Mouse (Mus musculus) urinary bladder, adult 18-20 months (tissue): ENCODE measurements at regions not wholly inside any gene's neighbourhood (a gene's known extent, or its start where the extent isn't known, plus 50 kb on each side); places are given as distances from the start of the nearest gene placed in this dataset.

Experiments used
- DNase-seq, 2 experiments: peaks; one replicate each; pipeline ENCODE4 v3.0.0; 2022; ENCODE audit warnings: low spot score in 2 of 2, mixed read lengths in 2 of 2

DNA sequence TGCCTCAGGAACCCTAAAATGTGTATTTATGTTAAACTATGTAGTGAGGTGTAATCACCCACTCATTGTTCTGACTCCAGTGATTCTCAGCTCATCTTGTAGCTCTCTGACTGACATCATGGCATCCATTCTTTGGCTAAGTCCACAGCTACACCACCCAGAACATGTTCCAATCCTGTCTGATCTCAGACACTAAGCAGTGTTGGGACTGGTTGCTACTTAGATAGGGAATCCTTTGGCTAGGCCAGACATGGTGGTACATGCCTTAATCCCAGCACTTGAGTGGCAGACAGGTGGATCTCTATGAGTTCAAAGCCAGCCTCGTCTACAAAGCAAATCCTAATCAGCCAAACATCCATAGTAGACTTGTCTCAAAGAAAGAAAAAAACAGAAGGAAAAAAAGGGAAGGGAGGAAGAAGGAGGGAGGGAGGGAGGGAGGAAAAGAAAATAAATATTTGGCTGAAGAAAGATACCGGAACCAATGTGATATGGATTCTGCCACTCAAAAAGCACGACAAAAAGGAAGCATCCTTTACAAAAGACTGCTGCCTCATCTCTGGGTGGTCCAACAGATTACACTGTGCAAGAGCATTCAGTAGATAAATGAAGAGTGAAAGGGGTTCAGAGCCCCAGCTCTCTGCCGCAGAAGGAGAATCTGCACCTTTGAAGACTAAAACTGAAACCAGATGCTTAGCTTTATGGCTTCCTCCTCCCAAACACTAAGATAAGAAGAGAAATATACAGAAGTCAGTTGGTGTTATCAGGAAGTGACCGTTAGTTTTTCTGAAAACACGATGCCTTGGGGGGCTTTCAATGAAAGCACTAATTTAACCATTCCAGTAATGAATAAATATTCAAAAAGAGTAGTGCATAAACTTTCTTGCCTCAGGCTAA, 51.5 kb upstream of the Med13 start:
- no peak for DNase-seq

DNA sequence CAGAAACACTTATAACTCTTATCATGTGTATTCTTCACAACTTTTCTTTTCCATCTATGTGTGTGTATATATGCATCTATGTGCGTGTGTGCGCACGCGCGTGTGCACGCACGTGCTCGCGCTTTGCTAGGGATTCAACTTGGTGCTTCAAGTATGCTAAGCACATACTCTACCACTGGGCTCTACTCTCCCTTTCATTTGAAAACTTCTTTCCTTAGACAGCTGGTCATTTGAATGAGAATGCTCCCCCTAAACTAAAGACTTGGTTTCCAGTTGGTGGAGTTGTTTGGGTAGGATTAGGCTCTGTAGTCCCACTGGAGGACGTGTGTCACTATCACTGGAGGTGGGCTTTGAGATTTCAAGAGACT, 52.2 kb upstream of the Med13 start:
- DNase-seq: no peak

DNA sequence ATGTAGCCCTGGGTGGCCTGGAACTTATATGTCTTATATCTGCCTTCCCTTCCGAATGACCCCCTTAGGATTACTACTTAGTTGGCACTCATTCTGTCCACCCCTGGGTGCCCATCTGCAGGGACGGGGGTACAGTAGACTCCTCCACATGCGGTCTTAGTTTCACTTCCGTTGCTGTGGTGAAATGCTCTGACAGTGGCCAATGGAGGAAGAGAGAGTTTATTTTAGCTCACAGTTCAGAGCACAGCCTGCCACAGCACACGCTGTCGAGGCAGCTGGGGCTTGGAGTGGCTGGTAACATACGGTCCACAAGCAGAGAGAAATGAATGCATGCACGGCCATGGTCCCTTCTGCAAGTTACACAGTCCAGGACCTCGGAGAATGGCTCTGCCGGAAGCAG, 53.1 kb upstream of the Med13 start:
- DNase-seq: no peak

DNA sequence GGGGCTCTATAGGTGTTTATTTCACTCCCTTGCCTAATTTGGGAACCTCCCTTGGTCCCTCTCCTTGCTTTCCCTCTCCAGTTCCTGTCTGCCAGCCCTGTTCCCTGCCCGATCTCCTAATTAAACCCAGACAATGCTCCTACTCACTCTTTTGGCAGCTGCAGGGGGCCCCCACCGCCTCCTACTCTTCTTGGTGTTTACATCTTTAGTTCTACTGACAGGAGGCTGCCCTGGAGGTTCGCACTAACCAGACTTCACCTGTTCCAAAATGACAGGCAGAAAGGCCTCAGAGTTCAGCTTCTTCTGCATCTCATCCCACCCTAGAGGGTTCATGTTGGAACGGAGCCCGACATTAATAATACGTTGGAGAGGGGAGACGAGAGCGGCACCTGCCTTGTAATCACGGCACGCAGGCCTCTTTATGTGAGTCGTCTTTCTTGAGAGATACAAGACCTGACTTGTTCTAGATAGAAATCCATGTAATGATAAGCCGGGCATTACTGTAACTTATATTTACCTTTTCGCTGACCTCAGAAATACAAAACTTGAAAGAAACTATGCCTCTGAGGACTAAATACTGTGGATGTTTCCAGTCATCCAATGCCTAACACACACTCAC, 55.5 kb upstream of the Med13 start:
- DNase-seq: peak in 1 of 2 experiments; percentile 18

DNA sequence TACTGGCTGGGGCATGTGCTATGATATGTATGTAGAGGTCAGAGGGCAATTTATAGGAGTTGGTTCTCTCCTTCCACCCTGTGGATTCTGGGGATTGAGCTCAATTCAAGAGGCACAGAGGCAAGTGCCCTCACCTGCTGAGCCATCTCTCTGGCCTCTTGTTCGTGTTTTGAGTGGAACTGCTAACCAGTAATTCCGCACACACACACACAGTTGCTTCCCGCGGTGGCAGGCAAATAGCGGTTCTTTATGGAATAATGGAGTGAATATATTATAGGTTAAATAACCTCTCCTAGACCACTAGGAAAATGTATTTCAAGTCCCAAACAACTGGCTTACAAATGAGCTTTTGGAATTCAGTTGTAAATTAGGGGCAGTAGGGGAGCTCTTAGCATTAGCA, 59.1 kb upstream of the Med13 start:
- DNase-seq: no peak

DNA sequence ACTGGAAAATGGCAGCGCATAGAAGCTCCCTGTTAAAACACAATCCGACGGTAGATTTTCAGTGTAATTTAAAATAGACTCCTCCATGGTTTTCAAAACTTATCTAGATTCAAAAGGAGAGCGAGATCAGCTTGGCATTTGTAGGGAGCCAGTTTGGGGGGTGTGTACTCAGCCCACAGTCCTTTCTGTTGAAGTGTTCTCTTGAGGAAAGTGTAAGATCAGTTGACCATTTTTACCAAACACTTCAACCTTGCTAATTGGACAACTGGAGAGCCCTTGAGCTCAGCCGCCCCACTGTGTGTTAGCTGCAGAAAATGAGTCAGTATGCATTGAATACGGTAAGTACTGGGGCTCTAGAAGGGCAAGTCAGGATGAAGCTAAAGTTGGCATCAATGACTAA, 59.8 kb upstream of the Med13 start:
- DNase-seq: no peak

DNA sequence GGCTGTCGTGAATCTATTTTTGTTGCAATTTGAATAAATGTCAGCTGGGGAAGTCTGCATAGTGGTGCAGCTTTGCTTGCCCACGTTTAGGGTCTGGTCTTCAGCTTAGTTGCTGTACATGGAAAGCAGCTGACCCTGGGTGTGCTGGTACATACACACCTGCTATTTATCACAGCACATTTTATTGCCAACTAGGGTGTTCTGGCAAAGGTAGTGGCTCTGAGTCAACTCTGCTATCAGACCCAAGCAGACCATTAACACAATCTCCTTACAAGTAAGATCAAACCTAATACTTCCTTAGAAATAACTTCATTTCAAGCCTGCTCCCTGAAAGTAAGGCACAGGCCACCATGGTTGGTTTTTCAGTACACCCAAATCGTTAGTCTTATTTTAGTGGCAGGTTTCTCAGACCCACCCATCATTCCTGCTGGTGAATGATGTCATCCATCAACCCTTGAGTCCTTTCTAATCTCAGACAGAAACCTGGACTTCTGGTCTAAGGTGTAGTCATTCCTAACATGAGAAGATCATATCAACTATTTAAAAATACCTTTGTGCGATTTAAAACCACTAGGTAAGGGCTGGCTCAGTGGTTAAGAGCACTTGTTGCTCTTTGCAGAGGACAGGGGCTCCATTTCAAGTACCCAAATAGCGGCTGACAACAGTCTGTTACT, 62.5 kb upstream of the Med13 start:
- DNase-seq: no peak

DNA sequence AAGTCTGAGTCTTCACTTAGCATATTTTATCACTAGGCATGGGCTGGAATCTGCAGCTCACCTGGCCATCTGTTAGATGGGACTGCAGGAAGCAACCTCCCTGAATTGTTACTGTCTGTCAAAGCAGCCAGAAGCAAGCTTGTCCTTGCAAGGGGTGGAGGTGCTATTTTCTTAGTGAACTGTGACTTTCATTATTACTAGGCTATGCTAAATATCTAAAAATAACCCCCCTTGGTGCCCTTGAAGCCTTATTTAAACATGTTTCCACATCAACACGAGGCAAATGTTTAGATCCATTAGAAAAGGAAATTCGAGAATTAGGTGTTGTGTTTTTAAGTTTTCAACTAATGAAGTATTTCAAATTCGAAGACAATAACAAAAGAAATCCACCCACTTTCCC, 55.5 kb upstream of the Rnft1 start:
- DNase-seq: no peak

DNA sequence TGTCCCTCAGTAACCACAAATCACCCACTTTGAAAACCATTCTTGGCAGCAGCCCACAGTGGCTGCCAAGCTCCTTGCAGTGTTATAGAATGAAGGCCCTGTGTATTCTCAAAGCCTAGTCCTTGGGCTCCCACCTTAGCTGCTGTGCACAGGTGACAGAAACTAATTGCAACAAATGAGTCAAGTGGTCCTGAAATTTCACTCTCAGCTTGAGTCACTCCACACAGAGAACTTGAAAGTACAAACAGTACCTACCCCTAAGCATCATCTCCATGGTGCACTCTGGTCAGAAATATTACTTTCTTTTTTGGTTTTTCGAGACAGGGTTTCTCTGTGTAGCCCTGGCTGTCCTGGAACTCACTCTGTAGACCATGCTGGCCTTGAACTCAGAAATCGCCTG, 54.2 kb upstream of the Rnft1 start:
- DNase-seq: no peak

DNA sequence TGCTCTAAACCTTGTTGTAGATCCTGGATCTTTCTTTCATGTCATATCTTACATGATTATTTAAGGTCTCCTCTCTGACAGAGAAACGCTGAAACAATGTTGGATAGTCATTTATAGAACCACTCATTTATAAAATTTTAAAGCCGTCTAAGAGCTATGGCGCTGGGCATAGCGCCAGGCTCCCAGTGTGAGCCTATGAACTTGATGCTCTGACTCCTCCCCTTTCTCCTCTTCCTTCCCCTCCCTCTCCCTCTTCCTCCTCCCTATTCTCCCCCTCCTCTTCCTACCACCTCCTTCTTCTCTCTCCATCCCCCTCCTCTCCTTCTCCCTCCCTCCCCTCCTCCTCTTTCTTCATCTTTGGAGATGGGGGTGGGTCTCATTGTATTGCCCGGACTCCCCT, 52.9 kb upstream of the Rnft1 start:
- no peak for DNase-seq

DNA sequence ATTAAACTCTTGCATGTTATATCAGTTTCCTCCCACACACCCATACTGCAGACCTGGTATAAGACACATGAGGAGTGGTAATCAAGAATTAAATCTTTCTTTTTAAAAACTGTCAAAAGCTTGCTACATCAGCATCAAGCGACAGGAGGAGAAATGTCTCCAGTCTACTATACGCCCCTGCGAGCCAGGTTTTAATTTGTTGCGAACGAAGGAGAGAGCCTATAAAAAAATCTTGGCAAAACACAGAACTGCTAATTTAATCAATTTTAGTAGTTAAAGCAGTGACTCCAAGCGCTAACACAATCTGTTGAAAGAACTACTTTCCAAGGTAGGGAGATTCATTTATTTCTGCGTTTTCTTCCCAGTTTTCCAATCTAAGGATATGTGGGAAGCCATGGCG, 50.4 kb upstream of the Rnft1 start:
- DNase-seq: no peak
